Mouse (Mus musculus) limb, embryonic 15.5 days (tissue): Measurements from ENCODE around the gene Zbtb17. TPM values are rescaled to one million over a fixed set of nuclear protein-coding genes. Genes with fewer than 3 reads are reported as not detected.

ENCODE experiments used
- ATAC-seq: fragments of 200-750 bp; cut with Nextera tagmentation; 2 replicates; pipeline ENCODE4 v1.8.0; 2017; ENCODE audit warnings: low read depth, moderate TSS enrichment; ENCODE audit not compliant: insufficient number of reproducible peaks, low FRiP score, low TSS enrichment
- H3K27ac ChIP-seq: fragments of 300-500 bp; sonication (generic); 2 replicates; pipeline ENCODE4 v1.5.1; 2015; ENCODE audit warnings: moderate library complexity, mild to moderate bottlenecking, inconsistent platforms
- H3K27me3 ChIP-seq: fragments of 300-500 bp; sonication (generic); 2 replicates; pipeline ENCODE4 v1.6.1; 2015; ENCODE audit warnings: inconsistent platforms
- H3K36me3 ChIP-seq: fragments of 300-500 bp; sonication (generic); 2 replicates; pipeline ENCODE4 v1.6.1; 2015; ENCODE audit warnings: inconsistent platforms
- H3K4me1 ChIP-seq: fragments of 300-500 bp; sonication (generic); 2 replicates; pipeline ENCODE4 v1.6.1; 2015; ENCODE audit warnings: inconsistent platforms
- H3K4me2 ChIP-seq: fragments of 300-500 bp; sonication (generic); 2 replicates; pipeline ENCODE4 v1.6.1; 2015; ENCODE audit warnings: mild to moderate bottlenecking, inconsistent platforms
- H3K4me3 ChIP-seq: fragments of 300-500 bp; sonication (generic); 2 replicates; pipeline ENCODE4 v1.5.1; 2015; ENCODE audit warnings: mild to moderate bottlenecking, inconsistent platforms
- H3K9ac ChIP-seq: fragments of 300-500 bp; sonication (generic); 2 replicates; pipeline ENCODE4 v1.6.1; 2015; ENCODE audit warnings: inconsistent platforms
- H3K9me3 ChIP-seq: fragments of 300-500 bp; sonication (generic); 2 replicates; pipeline ENCODE4 v1.6.1; 2016; ENCODE audit warnings: inconsistent platforms
- WGBS: fragments of 180-500 bp; shearing (Covaris S2); methylation state at CpG from one replicate; pipeline ENCODE4 v1.1.7; 2015; 5-methylcytosine and 5-hydroxymethylcytosine counted together
- polyA plus RNA-seq: library from polyadenylated mRNA; unstranded; fragments of >200 nt; fragmentation: Nextera tagmentation; extraction: Ambion mirVana; gene quantifications from 2 replicates; pipeline ENCODE4 v1.2.1, GENCODE M21; 2015

The Zbtb17 gene
- polyA plus RNA-seq, 1 experiment from 2014 or later = 31.2 TPM

GRCm38 (mm10) chr4:141478794-141479193, 34.3 kb downstream of the Zbtb17 start:
- H3K36me3 ChIP-seq = peaks cover 94% of the 10 kb centered on the region
- H3K27me3 ChIP-seq = no peaks in the 10 kb centered on the region
- H3K9ac ChIP-seq = no peak overlapping the region
- 93% methylated on average over 32 of the region's 32 CpGs for WGBS
- H3K9me3 ChIP-seq = no peaks in the 10 kb centered on the region
- H3K27ac ChIP-seq = peak overlapping the region; percentile 79
- H3K4me3 ChIP-seq = no peak overlapping the region
- H3K4me1 ChIP-seq = peaks cover 4% of the 10 kb centered on the region; the same call in 1 of the 2 replicates
- no peak for ATAC-seq
- no peak overlapping the region for H3K4me2 ChIP-seq

GRCm38 (mm10) chr4:141479411-141479810, 35.0 kb downstream of the Zbtb17 start:
- no peak for ATAC-seq
- Histone ChIP-seq H3K27ac (no peak overlapping the region), H3K4me2 (no peak overlapping the region), H3K4me1 (peaks cover 4% of the 10 kb centered on the region; the same call in 1 of the 2 replicates), H3K36me3 (peaks cover 93% of the 10 kb centered on the region), H3K9ac (no peak overlapping the region), H3K27me3 (no peaks in the 10 kb centered on the region), H3K9me3 (no peaks in the 10 kb centered on the region), H3K4me3 (no peak overlapping the region)
- WGBS = 91% methylated on average over 8 of the region's 8 CpGs

DNA sequence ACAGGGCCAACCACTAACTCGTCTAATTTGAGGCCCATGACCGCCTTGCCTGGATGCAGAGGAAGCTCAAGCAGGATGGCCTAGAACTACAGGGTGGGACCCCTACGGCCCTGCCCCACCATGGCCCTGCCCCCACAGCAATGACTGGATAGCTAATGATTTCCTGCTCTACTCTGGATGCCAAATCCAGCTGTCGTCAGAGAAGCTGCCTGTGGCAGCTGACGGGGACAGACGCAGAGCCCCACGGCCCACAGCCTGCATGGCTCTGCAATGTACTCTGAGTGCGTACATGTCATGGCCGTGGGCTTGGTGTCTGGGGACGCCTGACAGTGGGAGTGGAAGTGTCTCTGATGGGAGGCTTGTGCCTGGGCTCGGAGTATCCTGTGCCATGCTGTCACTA, 39.6 kb downstream of the Zbtb17 start:
- WGBS = 63% methylated on average over 11 of the region's 11 CpGs
- H3K27ac ChIP-seq = no peak overlapping the region
- H3K9me3 ChIP-seq = no peaks in the 10 kb centered on the region
- H3K36me3 ChIP-seq = peaks cover 90% of the 10 kb centered on the region
- H3K27me3 ChIP-seq = no peaks in the 10 kb centered on the region
- H3K4me2 ChIP-seq = no peak overlapping the region
- H3K4me3 ChIP-seq = no peak overlapping the region
- no peaks in the 10 kb centered on the region for H3K4me1 ChIP-seq
- H3K9ac ChIP-seq = no peak overlapping the region
- ATAC-seq = no peak

DNA sequence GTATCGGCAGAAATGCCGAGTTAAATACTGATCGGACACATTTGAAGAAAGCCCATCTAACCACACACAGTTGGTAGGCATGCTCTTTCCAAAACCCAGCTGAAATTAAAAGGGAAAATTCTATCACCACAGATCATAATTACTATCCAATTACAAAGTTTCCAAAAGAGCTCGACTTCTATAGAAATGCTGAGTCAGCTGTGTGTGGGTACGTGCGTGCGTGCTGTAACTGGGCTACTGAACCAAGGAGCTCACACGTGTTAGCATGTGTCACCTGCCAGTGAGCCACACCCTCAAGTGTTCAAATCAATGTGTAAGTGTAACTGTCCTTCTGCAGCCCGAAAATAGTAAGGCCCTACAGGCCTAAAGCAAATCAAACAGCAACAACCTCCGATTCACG, 43.1 kb downstream of the Zbtb17 start:
- no peak overlapping the region for H3K9ac ChIP-seq
- 91% methylated on average over 11 of the region's 11 CpGs for WGBS
- no peak overlapping the region for H3K27ac ChIP-seq
- H3K9me3 ChIP-seq = no peaks in the 10 kb centered on the region
- H3K27me3 ChIP-seq = no peaks in the 10 kb centered on the region
- H3K4me1 ChIP-seq = no peaks in the 10 kb centered on the region
- H3K4me2 ChIP-seq = no peak overlapping the region
- no peak overlapping the region for H3K4me3 ChIP-seq
- peaks cover 93% of the 10 kb centered on the region for H3K36me3 ChIP-seq
- no peak for ATAC-seq

GRCm38 (mm10) chr4:141488670-141489069, 44.2 kb downstream of the Zbtb17 start:
- WGBS = 93% methylated on average over 4 of the region's 4 CpGs
- ATAC-seq = no peak
- H3K27me3 ChIP-seq = no peaks in the 10 kb centered on the region
- H3K27ac ChIP-seq = no peak overlapping the region
- no peak overlapping the region for H3K4me2 ChIP-seq
- H3K9ac ChIP-seq = no peak overlapping the region
- H3K36me3 ChIP-seq = peaks cover 91% of the 10 kb centered on the region
- H3K4me1 ChIP-seq = no peaks in the 10 kb centered on the region
- no peaks in the 10 kb centered on the region for H3K9me3 ChIP-seq
- H3K4me3 ChIP-seq = no peak overlapping the region

DNA sequence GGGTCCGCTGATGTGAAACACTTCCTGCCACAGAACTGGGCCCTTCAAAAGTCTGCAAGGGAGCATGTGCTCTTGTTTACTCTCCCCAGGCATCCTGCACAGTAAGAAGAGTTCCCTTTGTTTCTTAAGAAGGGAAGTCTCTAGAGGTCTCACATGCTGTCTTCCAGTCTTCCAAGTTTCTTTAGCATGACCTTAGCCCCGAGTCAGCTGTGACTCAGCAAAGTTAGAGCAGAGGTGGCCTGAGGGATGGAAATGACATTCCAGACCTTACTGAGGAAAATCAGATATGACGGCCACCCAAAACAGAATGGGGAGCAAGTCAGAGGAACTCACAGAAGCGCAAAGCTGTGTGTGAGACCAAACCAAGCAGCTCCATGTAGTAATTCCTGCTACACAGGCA, 56.2 kb downstream of the Zbtb17 start:
- ATAC-seq = no peak
- 68% methylated on average over 4 of the region's 4 CpGs for WGBS
- Histone ChIP-seq H3K9ac (no peak overlapping the region), H3K4me1 (peaks cover 28% of the 10 kb centered on the region), H3K4me3 (no peak overlapping the region), H3K27ac (0 out of 2 replicates have a peak overlapping the region, but pooled peaks have one; percentile 38), H3K36me3 (peaks cover 8% of the 10 kb centered on the region; the same call in 1 of the 2 replicates), H3K4me2 (no peak overlapping the region), H3K27me3 (no peaks in the 10 kb centered on the region), H3K9me3 (no peaks in the 10 kb centered on the region)

DNA sequence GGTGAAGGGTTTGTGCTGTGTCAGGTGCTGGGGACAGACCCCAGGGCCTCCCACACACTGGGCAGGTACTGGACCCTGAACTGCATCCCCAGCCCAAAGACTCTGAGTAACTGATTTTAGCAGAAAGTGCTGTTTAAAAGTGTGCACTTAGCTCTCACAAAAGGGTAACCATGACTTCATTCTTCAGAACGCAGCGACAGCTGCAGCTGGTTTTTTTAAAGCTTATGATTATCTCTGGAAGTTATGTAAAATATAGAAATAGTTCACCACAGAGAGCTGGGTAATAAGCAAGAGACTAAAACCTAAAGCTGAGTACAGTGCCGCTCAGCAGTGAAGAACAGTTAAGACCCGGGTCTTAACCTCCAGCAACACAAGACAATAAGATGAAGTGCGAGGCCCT, 56.6 kb downstream of the Zbtb17 start:
- H3K36me3 ChIP-seq = peaks cover 8% of the 10 kb centered on the region; the same call in 1 of the 2 replicates
- no peak for ATAC-seq
- H3K9ac ChIP-seq = no peak overlapping the region
- no peaks in the 10 kb centered on the region for H3K9me3 ChIP-seq
- WGBS = 59% methylated on average over 5 of the region's 5 CpGs
- peaks cover 28% of the 10 kb centered on the region for H3K4me1 ChIP-seq
- no peak overlapping the region for H3K4me2 ChIP-seq
- H3K27ac ChIP-seq = peak overlapping the region; percentile 38; the same call in 1 of the 2 replicates
- H3K4me3 ChIP-seq = no peak overlapping the region
- H3K27me3 ChIP-seq = no peaks in the 10 kb centered on the region

DNA sequence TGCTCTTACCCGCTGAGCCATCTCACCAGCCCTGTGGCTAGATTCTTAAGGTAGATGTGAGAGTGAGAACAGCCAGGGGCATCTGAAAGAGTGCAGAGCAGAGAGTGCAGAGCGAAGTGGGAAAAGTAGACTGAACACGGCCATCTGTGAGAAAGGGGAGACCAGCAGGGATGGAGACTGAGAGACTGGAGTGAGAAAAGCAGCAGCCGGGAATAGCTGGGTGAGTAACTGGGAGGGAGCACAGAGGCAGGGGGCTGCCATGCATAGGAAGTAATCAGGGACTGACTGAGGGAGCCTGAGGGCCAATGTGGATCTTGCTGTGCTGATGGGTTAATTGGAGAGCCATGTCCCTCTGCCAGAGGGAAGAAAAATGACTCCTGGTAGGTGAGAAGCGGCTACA, 58.3 kb downstream of the Zbtb17 start:
- no peak overlapping the region for H3K4me2 ChIP-seq
- 55% methylated on average over 5 of the region's 5 CpGs for WGBS
- no peak overlapping the region for H3K27ac ChIP-seq
- no peak for ATAC-seq
- H3K9ac ChIP-seq = no peak overlapping the region
- H3K9me3 ChIP-seq = no peaks in the 10 kb centered on the region
- H3K36me3 ChIP-seq = peaks cover 5% of the 10 kb centered on the region; the same call in 1 of the 2 replicates
- H3K4me3 ChIP-seq = no peak overlapping the region
- peaks cover 39% of the 10 kb centered on the region for H3K4me1 ChIP-seq
- no peaks in the 10 kb centered on the region for H3K27me3 ChIP-seq

- no peak overlapping the region for H3K27ac ChIP-seq
Measured at GRCm38 (mm10) chr4:141504471-141504870, 60.0 kb downstream of the Zbtb17 start.

DNA sequence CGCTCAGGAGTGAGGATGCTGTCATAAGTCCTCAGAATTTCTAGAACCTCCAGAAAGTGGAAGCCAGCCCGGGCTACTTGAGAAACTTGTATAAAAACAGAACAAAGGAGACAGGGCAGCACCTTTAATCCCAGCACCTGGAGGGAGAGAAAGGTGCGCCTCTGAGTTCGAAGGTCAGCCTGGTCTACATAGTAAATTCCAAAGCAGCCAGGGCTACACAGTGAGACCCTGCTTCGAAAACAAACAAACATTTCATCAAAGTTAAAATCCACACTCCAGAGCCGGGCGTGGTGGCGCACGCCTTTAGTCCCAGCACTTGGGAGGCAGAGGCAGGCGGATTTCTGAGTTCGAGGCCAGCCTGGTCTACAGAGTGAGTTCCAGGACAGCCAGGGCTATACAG, 61.4 kb downstream of the Zbtb17 start:
- Histone ChIP-seq H3K27me3 (no peaks in the 10 kb centered on the region), H3K4me1 (peaks cover 35% of the 10 kb centered on the region), H3K9me3 (no peaks in the 10 kb centered on the region), H3K27ac (no peak overlapping the region), H3K9ac (no peak overlapping the region), H3K4me2 (no peak overlapping the region), H3K4me3 (no peak overlapping the region), H3K36me3 (no peaks in the 10 kb centered on the region)
- 94% methylated on average over 11 of the region's 11 CpGs for WGBS
- ATAC-seq = no peak

More at GRCm38 (mm10) chr4:141504471-141504870, 60.0 kb downstream of the Zbtb17 start:
- H3K4me3 ChIP-seq = no peak overlapping the region
- no peak overlapping the region for H3K4me2 ChIP-seq
- WGBS = 88% methylated on average over 4 of the region's 4 CpGs
- H3K36me3 ChIP-seq = peaks cover 3% of the 10 kb centered on the region; the same call in 1 of the 2 replicates
- H3K4me1 ChIP-seq = peaks cover 39% of the 10 kb centered on the region
- H3K27me3 ChIP-seq = no peaks in the 10 kb centered on the region
- no peak overlapping the region for H3K9ac ChIP-seq
- no peak for ATAC-seq
- no peaks in the 10 kb centered on the region for H3K9me3 ChIP-seq

DNA sequence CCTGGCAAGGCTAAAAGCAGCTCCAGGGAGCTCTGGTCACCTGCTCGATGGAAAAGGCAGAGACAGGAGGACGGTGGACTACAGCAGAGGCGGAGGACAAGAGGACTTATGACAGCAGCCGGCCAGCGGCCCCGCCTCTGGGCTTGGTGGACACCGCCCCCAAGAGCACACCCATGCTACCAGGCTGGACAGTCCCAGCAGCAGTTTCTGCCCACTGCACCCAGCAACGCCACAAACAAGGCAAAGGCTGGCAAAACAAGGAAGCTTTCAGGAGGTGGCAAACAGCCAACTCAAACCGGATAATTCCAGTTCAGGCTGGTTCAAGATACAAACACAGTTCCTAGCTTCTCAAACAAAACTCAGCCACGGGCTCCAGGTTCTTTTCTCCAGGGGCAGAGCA, 61.9 kb downstream of the Zbtb17 start:
- Histone ChIP-seq H3K9me3 (no peaks in the 10 kb centered on the region), H3K4me2 (no peak overlapping the region), H3K36me3 (no peaks in the 10 kb centered on the region), H3K27ac (peak overlapping the region; percentile 76), H3K9ac (no peak overlapping the region), H3K4me3 (no peak overlapping the region), H3K4me1 (peaks cover 30% of the 10 kb centered on the region), H3K27me3 (no peaks in the 10 kb centered on the region)
- no peak for ATAC-seq
- 54% methylated on average over 10 of the region's 10 CpGs for WGBS

DNA sequence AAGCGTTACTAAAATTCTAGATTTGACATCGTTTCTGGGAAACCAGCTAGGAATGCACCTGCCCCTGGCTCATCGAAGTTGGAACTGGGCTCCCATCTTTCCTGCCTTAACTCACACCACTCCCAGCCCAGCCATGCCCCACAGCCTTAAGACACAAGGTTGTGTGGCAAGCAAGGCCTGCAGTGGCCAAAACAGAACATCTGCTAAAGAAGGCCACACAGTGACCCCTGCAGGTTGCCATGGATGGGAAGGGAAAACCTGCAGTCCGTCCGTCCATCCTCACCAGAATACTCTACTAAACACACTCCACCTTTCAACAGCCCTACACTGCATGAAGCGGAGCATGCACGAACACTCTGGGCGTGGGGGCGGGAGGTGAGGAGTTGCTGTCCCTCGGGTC, 62.4 kb downstream of the Zbtb17 start:
- Histone ChIP-seq H3K4me1 (peaks cover 25% of the 10 kb centered on the region), H3K9me3 (no peaks in the 10 kb centered on the region), H3K4me2 (no peak overlapping the region), H3K4me3 (no peak overlapping the region), H3K9ac (no peak overlapping the region), H3K27me3 (no peaks in the 10 kb centered on the region), H3K36me3 (no peaks in the 10 kb centered on the region), H3K27ac (peak overlapping the region; percentile 76)
- no peak for ATAC-seq
- WGBS = 74% methylated on average over 10 of the region's 10 CpGs

DNA sequence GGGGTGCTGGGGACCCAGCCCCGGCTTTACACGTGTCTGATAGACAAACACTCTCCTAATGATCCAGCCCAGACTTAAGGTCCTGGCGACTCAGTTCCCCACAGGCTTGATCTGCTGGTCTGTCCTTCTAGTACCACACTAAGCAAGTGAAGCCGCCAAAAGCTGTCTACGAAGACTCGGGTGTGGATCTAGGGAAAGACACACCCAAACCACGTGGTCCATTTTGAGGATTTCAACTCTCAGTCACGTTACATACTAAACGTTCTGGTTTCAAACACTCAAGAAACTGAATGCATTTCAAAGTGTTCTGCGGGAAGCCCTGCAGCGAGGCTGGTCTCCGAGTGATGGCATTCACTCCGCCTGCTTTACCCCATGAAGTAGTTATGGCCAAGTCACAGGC, 66.0 kb downstream of the Zbtb17 start:
- no peak overlapping the region for H3K9ac ChIP-seq
- peaks cover 17% of the 10 kb centered on the region for H3K4me1 ChIP-seq
- 70% methylated on average over 13 of the region's 13 CpGs for WGBS
- H3K36me3 ChIP-seq = peaks cover 15% of the 10 kb centered on the region; the same call in 1 of the 2 replicates
- H3K4me3 ChIP-seq = no peak overlapping the region
- no peak overlapping the region for H3K4me2 ChIP-seq
- no peak for ATAC-seq
- H3K27me3 ChIP-seq = no peaks in the 10 kb centered on the region
- no peaks in the 10 kb centered on the region for H3K9me3 ChIP-seq
- no peak overlapping the region for H3K27ac ChIP-seq
